Mouse (Mus musculus) colon, adult 2 months (tissue): Measurements from ENCODE around the gene Slc6a15. TPM values are rescaled to one million over a fixed set of nuclear protein-coding genes. Genes with fewer than 3 reads are reported as not detected.

Experiments
- polyA plus RNA-seq: library from polyadenylated mRNA; depleted of rRNA; stranded (reverse); fragments of >200 nt; gene quantifications from 2 replicates; pipeline ENCODE4 v1.2.3, GENCODE M21; 2012; rRNA removed

Gene Slc6a15
- 0.12 and 0.17 TPM in 2 replicates for polyA plus RNA-seq

GRCm38 (mm10) chr10:103367371-103368295 is at the start of gene Slc6a15:
TSS of gene Slc6a15 (plus strand) at chr10:103367783.

Other genes starting within 250 kb of the Slc6a15 start
- gene Lrriq1, start 131.5 kb upstream of the Slc6a15 start, polyA plus RNA-seq: not detected in 2 replicates